Mouse (Mus musculus): ENCODE results near the gene Rasgrp4. TPM values are rescaled to one million over a fixed set of nuclear protein-coding genes. Genes with fewer than 3 reads are reported as not detected.
"Not testable (repeated sequence)": the region's sequence is repeated elsewhere in the genome, so short reads cannot be mapped to it uniquely, and the experiment has no call there.

The Rasgrp4 gene
- polyA plus RNA-seq, 1 experiment from 2014 or later: 0.25 TPM

- Histone ChIP-seq H3K27ac (replicated peaks; ENCODE audit: low read depth, low read length) (no peak overlapping the region), H3K4me2 (ENCODE audit: low read depth, severe bottlenecking) (peak overlapping the region; percentile 71), H3K4me3 (ENCODE audit: low read depth, low read length) (peak overlapping the region; percentile 83), H3K9ac (ENCODE audit: low read length) (no peak overlapping the region), H3K36me3 (ENCODE audit: control insufficient read depth, insufficient read depth, low read length) (peaks cover 16% of the 10 kb centered on the region), H3K9me3 (ENCODE audit: control insufficient read depth, low read length) (no peaks in the 10 kb centered on the region; the same call in 1 of the 2 replicates), H3K27me3 (ENCODE audit: control insufficient read depth, insufficient read depth, low read length) (peaks cover 3% of the 10 kb centered on the region; the same call in 1 of the 2 replicates), H3K4me1 (ENCODE audit: control insufficient read depth, insufficient read depth, low read length) (peaks cover 10% of the 10 kb centered on the region)
- ATAC-seq (ENCODE audit: insufficient number of reproducible peaks, low FRiP score, low TSS enrichment, low read depth) (no peak), DNase-seq (ENCODE audit: low spot score) (no peak)
- 66% methylated on average over 7 of the region's 7 CpGs for WGBS
Measured at GRCm38 (mm10) chr7:29179323-29179722, 44.7 kb downstream of the Rasgrp4 start.

- peak within 1 kb of the TSS; percentile 83 for H3K4me3 ChIP-seq (ENCODE audit: low read depth, low read length)
- peak within 1 kb of the TSS; percentile 81 for H3K9ac ChIP-seq (ENCODE audit: low read length)
- H3K36me3 ChIP-seq (ENCODE audit: control insufficient read depth, insufficient read depth, low read length): peaks cover 10% of the 10 kb centered on the region; the same call in 1 of the 2 replicates
- no peaks in the 10 kb centered on the region for H3K27me3 ChIP-seq (ENCODE audit: control insufficient read depth, insufficient read depth, low read length)
- H3K27ac ChIP-seq (replicated peaks; ENCODE audit: low read depth, low read length): no peak within 1 kb of the TSS
- no peaks in the 10 kb centered on the region for H3K9me3 ChIP-seq (ENCODE audit: control insufficient read depth, low read length)
- ATAC-seq (ENCODE audit: insufficient number of reproducible peaks, low FRiP score, low TSS enrichment, low read depth) (peak; percentile 95), DNase-seq (ENCODE audit: low spot score) (peak; percentile 97)
- H3K4me1 ChIP-seq (ENCODE audit: control insufficient read depth, insufficient read depth, low read length): peaks cover 10% of the 10 kb centered on the region
- WGBS: under 1% methylated on average over 62 of the region's 62 CpGs
- H3K4me2 ChIP-seq (ENCODE audit: low read depth, severe bottlenecking): peak within 1 kb of the TSS; percentile 71
Measured at GRCm38 (mm10) chr7:29180077-29180853, 45.6 kb downstream of the Rasgrp4 start, which contains the start of gene Psmd8. TSS of gene Psmd8 (minus strand) at chr7:29180701.

GRCm38 (mm10) chr7:29180854-29181236 lies 46.2 kb downstream of the Rasgrp4 start:
- ATAC-seq (ENCODE audit: insufficient number of reproducible peaks, low FRiP score, low TSS enrichment, low read depth) (peak; percentile 21; the same call in 1 of the 2 replicates), DNase-seq (ENCODE audit: low spot score) (no peak)
- H3K27me3 ChIP-seq (ENCODE audit: control insufficient read depth, insufficient read depth, low read length): no peaks in the 10 kb centered on the region
- H3K4me3 ChIP-seq (ENCODE audit: low read depth, low read length): peak overlapping the region; percentile 83
- H3K9me3 ChIP-seq (ENCODE audit: control insufficient read depth, low read length): no peaks in the 10 kb centered on the region
- peaks cover 10% of the 10 kb centered on the region for H3K4me1 ChIP-seq (ENCODE audit: control insufficient read depth, insufficient read depth, low read length)
- 44% methylated on average over 5 of the region's 5 CpGs for WGBS
- H3K9ac ChIP-seq (ENCODE audit: low read length): no peak overlapping the region
- peaks cover 8% of the 10 kb centered on the region; the same call in 1 of the 2 replicates for H3K36me3 ChIP-seq (ENCODE audit: control insufficient read depth, insufficient read depth, low read length)
- H3K4me2 ChIP-seq (ENCODE audit: low read depth, severe bottlenecking): peak overlapping the region; percentile 71
- no peak overlapping the region for H3K27ac ChIP-seq (replicated peaks; ENCODE audit: low read depth, low read length)

GRCm38 (mm10) chr7:29181323-29181722 lies 46.7 kb downstream of the Rasgrp4 start:
- not testable (repeated sequence) for H3K4me2 ChIP-seq (ENCODE audit: low read depth, severe bottlenecking); H3K9me3 ChIP-seq (ENCODE audit: control insufficient read depth, low read length); H3K27me3 ChIP-seq (ENCODE audit: control insufficient read depth, insufficient read depth, low read length); H3K27ac ChIP-seq (replicated peaks; ENCODE audit: low read depth, low read length); DNase-seq (ENCODE audit: low spot score); H3K4me3 ChIP-seq (ENCODE audit: low read depth, low read length); H3K9ac ChIP-seq (ENCODE audit: low read length); H3K36me3 ChIP-seq (ENCODE audit: control insufficient read depth, insufficient read depth, low read length); ATAC-seq (ENCODE audit: insufficient number of reproducible peaks, low FRiP score, low TSS enrichment, low read depth)
- 89% methylated on average over 4 of the region's 4 CpGs for WGBS
- H3K4me1 ChIP-seq (ENCODE audit: control insufficient read depth, insufficient read depth, low read length): peaks cover 10% of the 10 kb centered on the region

- not testable (repeated sequence) for H3K27me3 ChIP-seq (ENCODE audit: control insufficient read depth, insufficient read depth, low read length); H3K27ac ChIP-seq (replicated peaks; ENCODE audit: low read depth, low read length); H3K4me1 ChIP-seq (ENCODE audit: control insufficient read depth, insufficient read depth, low read length); H3K4me2 ChIP-seq (ENCODE audit: low read depth, severe bottlenecking); H3K9me3 ChIP-seq (ENCODE audit: control insufficient read depth, low read length); DNase-seq (ENCODE audit: low spot score); H3K4me3 ChIP-seq (ENCODE audit: low read depth, low read length); H3K9ac ChIP-seq (ENCODE audit: low read length); H3K36me3 ChIP-seq (ENCODE audit: control insufficient read depth, insufficient read depth, low read length); ATAC-seq (ENCODE audit: insufficient number of reproducible peaks, low FRiP score, low TSS enrichment, low read depth)
- WGBS: 95% methylated on average over 1 of the region's 1 CpGs
Measured at GRCm38 (mm10) chr7:29194230-29194629, 59.6 kb downstream of the Rasgrp4 start.

- H3K9me3 ChIP-seq (ENCODE audit: control insufficient read depth, low read length): no peaks in the 10 kb centered on the region
- 87% methylated on average over 6 of the region's 6 CpGs for WGBS
- no peaks in the 10 kb centered on the region for H3K36me3 ChIP-seq (ENCODE audit: control insufficient read depth, insufficient read depth, low read length)
- H3K27me3 ChIP-seq (ENCODE audit: control insufficient read depth, insufficient read depth, low read length): no peaks in the 10 kb centered on the region
- DNase-seq (ENCODE audit: low spot score): no peak
- no peak overlapping the region for H3K9ac ChIP-seq (ENCODE audit: low read length)
- no peak for ATAC-seq (ENCODE audit: insufficient number of reproducible peaks, low FRiP score, low TSS enrichment, low read depth)
- no peaks in the 10 kb centered on the region for H3K4me1 ChIP-seq (ENCODE audit: control insufficient read depth, insufficient read depth, low read length)
- H3K4me3 ChIP-seq (ENCODE audit: low read depth, low read length): no peak overlapping the region
- no peak overlapping the region for H3K4me2 ChIP-seq (ENCODE audit: low read depth, severe bottlenecking)
- H3K27ac ChIP-seq (replicated peaks; ENCODE audit: low read depth, low read length): no peak overlapping the region
Measured at GRCm38 (mm10) chr7:29202577-29202976, 67.9 kb downstream of the Rasgrp4 start.

Other genes starting within 250 kb of the Rasgrp4 start
- 208 and 213 TPM in 2 replicates for gene Actn4, start 172.5 kb upstream of the Rasgrp4 start, polyA plus RNA-seq (2014; fragmentation: Nextera tagmentation; extraction: Ambion mirVana)
- gene Eif3k, start 153.0 kb upstream of the Rasgrp4 start, polyA plus RNA-seq (2014; fragmentation: Nextera tagmentation; extraction: Ambion mirVana): 463 and 476 TPM in 2 replicates
- 10.5 and 12.1 TPM in 2 replicates for gene Map4k1, start 152.8 kb upstream of the Rasgrp4 start, polyA plus RNA-seq (2014; fragmentation: Nextera tagmentation; extraction: Ambion mirVana)
- gene Ryr1, start 9.7 kb upstream of the Rasgrp4 start, polyA plus RNA-seq (2014; fragmentation: Nextera tagmentation; extraction: Ambion mirVana): 2.5 and 2.7 TPM in 2 replicates
- gene Fam98c, start 21.4 kb downstream of the Rasgrp4 start, polyA plus RNA-seq (2014; fragmentation: Nextera tagmentation; extraction: Ambion mirVana): 10.1 and 11.9 TPM in 2 replicates
- gene Ggn, start 35.4 kb downstream of the Rasgrp4 start, polyA plus RNA-seq (2014; fragmentation: Nextera tagmentation; extraction: Ambion mirVana): 0.23 and 0.81 TPM in 2 replicates
- 4.7 and 5.1 TPM in 2 replicates for gene Spred3, start 35.6 kb downstream of the Rasgrp4 start, polyA plus RNA-seq (2014; fragmentation: Nextera tagmentation; extraction: Ambion mirVana)
- 336 and 340 TPM in 2 replicates for gene Psmd8, start 45.9 kb downstream of the Rasgrp4 start, polyA plus RNA-seq (2014; fragmentation: Nextera tagmentation; extraction: Ambion mirVana)
- gene Catsperg1, start 79.2 kb downstream of the Rasgrp4 start, polyA plus RNA-seq (2014; fragmentation: Nextera tagmentation; extraction: Ambion mirVana): 0.16 and 0.45 TPM in 2 replicates
- gene Kcnk6, start 97.7 kb downstream of the Rasgrp4 start, polyA plus RNA-seq (2014; fragmentation: Nextera tagmentation; extraction: Ambion mirVana): 0.37 and 0.38 TPM in 2 replicates
- 90.8 and 101 TPM in 2 replicates for gene Yif1b, start 103.5 kb downstream of the Rasgrp4 start, polyA plus RNA-seq (2014; fragmentation: Nextera tagmentation; extraction: Ambion mirVana)
- 1.4 and 2.3 TPM in 2 replicates for gene 2200002D01Rik, start 113.6 kb downstream of the Rasgrp4 start, polyA plus RNA-seq (2014; fragmentation: Nextera tagmentation; extraction: Ambion mirVana)
- gene Spint2, start 147.1 kb downstream of the Rasgrp4 start, polyA plus RNA-seq (2014; fragmentation: Nextera tagmentation; extraction: Ambion mirVana): 75.1 and 80.7 TPM in 2 replicates
- 3.5 and 3.8 TPM in 2 replicates for gene Ppp1r14a, start 154.5 kb downstream of the Rasgrp4 start, polyA plus RNA-seq (2014; fragmentation: Nextera tagmentation; extraction: Ambion mirVana)
- gene Dpf1, start 169.1 kb downstream of the Rasgrp4 start, polyA plus RNA-seq (2014; fragmentation: Nextera tagmentation; extraction: Ambion mirVana): 30.0 and 35.2 TPM in 2 replicates